Mouse (Mus musculus): ENCODE results near the gene Bex2.

The Bex2 gene

GRCm38 (mm10) chrX:136068020-136068419, at the start of gene Bex2:
Gene Bex2 (minus strand): TSS chrX:136068236.
- peak; percentile 7 for DNase-seq

GRCm38 (mm10) chrX:136115419-136115961, 47.5 kb upstream of the Bex2 start:
- peak; percentile 88 for DNase-seq

- DNase-seq = no peak
Measured at GRCm38 (mm10) chrX:136115015-136115414, 47.0 kb upstream of the Bex2 start.

GRCm38 (mm10) chrX:136107942-136108341, 39.9 kb upstream of the Bex2 start:
- DNase-seq = peak; percentile 47

GRCm38 (mm10) chrX:136104724-136105088, 36.7 kb upstream of the Bex2 start:
- no peak for DNase-seq

GRCm38 (mm10) chrX:136104046-136104723, 36.1 kb upstream of the Bex2 start:
- DNase-seq = no peak

GRCm38 (mm10) chrX:136094421-136094820, 26.4 kb upstream of the Bex2 start:
- no peak for DNase-seq

GRCm38 (mm10) chrX:136092497-136093279, 24.7 kb upstream of the Bex2 start:
- no peak for DNase-seq

GRCm38 (mm10) chrX:136085155-136085554, 17.1 kb upstream of the Bex2 start, which contains the start of gene Nxf3:
Gene Nxf3 (minus strand): TSS chrX:136085255.
- DNase-seq = no peak

- DNase-seq = peak; percentile 68
Measured at GRCm38 (mm10) chrX:136067201-136067991, 640 bp downstream of the Bex2 start.

GRCm38 (mm10) chrX:136060698-136061097, 7.3 kb downstream of the Bex2 start:
- DNase-seq = no peak

GRCm38 (mm10) chrX:136051219-136051618, 16.8 kb downstream of the Bex2 start:
- no peak for DNase-seq

- peak; percentile 78 for DNase-seq
Measured at GRCm38 (mm10) chrX:136047528-136047927, 20.5 kb downstream of the Bex2 start.

- no peak for DNase-seq
Measured at GRCm38 (mm10) chrX:136043726-136044125, 24.3 kb downstream of the Bex2 start.

- DNase-seq = peak; percentile 33
Measured at GRCm38 (mm10) chrX:136032799-136033763, 35.0 kb downstream of the Bex2 start, which contains the start of gene Arxes1. Gene Arxes1 (plus strand): TSS chrX:136033367.

GRCm38 (mm10) chrX:136030331-136030730, 37.7 kb downstream of the Bex2 start:
- DNase-seq = no peak

All from embryo, embryonic 11 days (tissue).